Mouse (Mus musculus): ENCODE measurements at regions not wholly inside any gene's neighbourhood (a gene's known extent, or its start where the extent isn't known, plus 50 kb on each side); places are given as distances from the start of the nearest gene placed in this dataset.

- no peak overlapping the region for H3K4me2 ChIP-seq (ENCODE audit: low read depth, low read length)
- no peaks in the 10 kb centered on the region for H3K9me3 ChIP-seq (ENCODE audit: control insufficient read depth, low read length)
- no peak overlapping the region for H3K9ac ChIP-seq (replicated peaks; ENCODE audit: low read depth, low read length)
- no peak overlapping the region for H3K4me3 ChIP-seq (ENCODE audit: low read depth, low read length)
- no peak overlapping the region for H3K27ac ChIP-seq (ENCODE audit: low read depth, low read length)
- no peaks in the 10 kb centered on the region for H3K4me1 ChIP-seq (ENCODE audit: control insufficient read depth, insufficient read depth, low read length)
- no peaks in the 10 kb centered on the region for H3K36me3 ChIP-seq (ENCODE audit: control insufficient read depth, insufficient read depth, low read length)
- 100% methylated on average over 2 of the region's 2 CpGs for WGBS
- no peak for ATAC-seq (ENCODE audit: low read depth)
- no peaks in the 10 kb centered on the region for H3K27me3 ChIP-seq (ENCODE audit: control insufficient read depth, insufficient read depth, low read length)
Measured at GRCm38 (mm10) chr19:54836451-54836850, 290.6 kb downstream of the Gpam start.

- no peak for ATAC-seq (ENCODE audit: low read depth)
- Histone ChIP-seq H3K4me1 (ENCODE audit: control insufficient read depth, insufficient read depth, low read length) (no peaks in the 10 kb centered on the region), H3K36me3 (ENCODE audit: control insufficient read depth, insufficient read depth, low read length) (no peaks in the 10 kb centered on the region), H3K9me3 (ENCODE audit: control insufficient read depth, low read length) (no peaks in the 10 kb centered on the region), H3K9ac (replicated peaks; ENCODE audit: low read depth, low read length) (no peak overlapping the region), H3K4me3 (ENCODE audit: low read depth, low read length) (no peak overlapping the region), H3K4me2 (ENCODE audit: low read depth, low read length) (no peak overlapping the region), H3K27me3 (ENCODE audit: control insufficient read depth, insufficient read depth, low read length) (no peaks in the 10 kb centered on the region), H3K27ac (ENCODE audit: low read depth, low read length) (no peak overlapping the region)
- 85% methylated on average over 5 of the region's 5 CpGs for WGBS
Measured at GRCm38 (mm10) chr19:54822161-54822560, 304.9 kb downstream of the Gpam start.

- H3K4me2 ChIP-seq (ENCODE audit: low read depth, low read length): no peak overlapping the region
- no peak overlapping the region for H3K4me3 ChIP-seq (ENCODE audit: low read depth, low read length)
- no peak for ATAC-seq (ENCODE audit: low read depth)
- 92% methylated on average over 4 of the region's 4 CpGs for WGBS
- no peak overlapping the region for H3K9ac ChIP-seq (replicated peaks; ENCODE audit: low read depth, low read length)
- no peak overlapping the region for H3K27ac ChIP-seq (ENCODE audit: low read depth, low read length)
- no peaks in the 10 kb centered on the region for H3K9me3 ChIP-seq (ENCODE audit: control insufficient read depth, low read length)
- H3K4me1 ChIP-seq (ENCODE audit: control insufficient read depth, insufficient read depth, low read length): no peaks in the 10 kb centered on the region
- no peaks in the 10 kb centered on the region for H3K36me3 ChIP-seq (ENCODE audit: control insufficient read depth, insufficient read depth, low read length)
- H3K27me3 ChIP-seq (ENCODE audit: control insufficient read depth, insufficient read depth, low read length): no peaks in the 10 kb centered on the region
Measured at GRCm38 (mm10) chr19:54820587-54820986, 306.5 kb downstream of the Gpam start.

GRCm38 (mm10) chr19:54801123-54801742 is 325.8 kb downstream of the Gpam start:
- no peak for ATAC-seq (ENCODE audit: low read depth)
- H3K4me2 ChIP-seq (ENCODE audit: low read depth, low read length): no peak overlapping the region
- H3K36me3 ChIP-seq (ENCODE audit: control insufficient read depth, insufficient read depth, low read length): no peaks in the 10 kb centered on the region
- H3K27ac ChIP-seq (ENCODE audit: low read depth, low read length): no peak overlapping the region
- no peak overlapping the region for H3K4me3 ChIP-seq (ENCODE audit: low read depth, low read length)
- 62% methylated on average over 8 of the region's 8 CpGs for WGBS
- no peaks in the 10 kb centered on the region for H3K4me1 ChIP-seq (ENCODE audit: control insufficient read depth, insufficient read depth, low read length)
- no peaks in the 10 kb centered on the region for H3K27me3 ChIP-seq (ENCODE audit: control insufficient read depth, insufficient read depth, low read length)
- H3K9ac ChIP-seq (replicated peaks; ENCODE audit: low read depth, low read length): no peak overlapping the region
- H3K9me3 ChIP-seq (ENCODE audit: control insufficient read depth, low read length): no peaks in the 10 kb centered on the region

- Histone ChIP-seq H3K36me3 (ENCODE audit: control insufficient read depth, insufficient read depth, low read length) (no peaks in the 10 kb centered on the region), H3K9me3 (ENCODE audit: control insufficient read depth, low read length) (no peaks in the 10 kb centered on the region), H3K4me1 (ENCODE audit: control insufficient read depth, insufficient read depth, low read length) (no peaks in the 10 kb centered on the region), H3K27me3 (ENCODE audit: control insufficient read depth, insufficient read depth, low read length) (no peaks in the 10 kb centered on the region), H3K9ac (replicated peaks; ENCODE audit: low read depth, low read length) (no peak overlapping the region), H3K4me2 (ENCODE audit: low read depth, low read length) (no peak overlapping the region), H3K4me3 (ENCODE audit: low read depth, low read length) (no peak overlapping the region), H3K27ac (ENCODE audit: low read depth, low read length) (no peak overlapping the region)
- 73% methylated on average over 3 of the region's 3 CpGs for whole genome bisulfite sequencing
- no peak for ATAC-seq (ENCODE audit: low read depth)
Measured at GRCm38 (mm10) chr19:54787171-54787570, 339.9 kb downstream of the Gpam start.

- Histone ChIP-seq H3K9ac (replicated peaks; ENCODE audit: low read depth, low read length) (no peak overlapping the region), H3K4me3 (ENCODE audit: low read depth, low read length) (no peak overlapping the region), H3K27me3 (ENCODE audit: control insufficient read depth, insufficient read depth, low read length) (no peaks in the 10 kb centered on the region), H3K36me3 (ENCODE audit: control insufficient read depth, insufficient read depth, low read length) (no peaks in the 10 kb centered on the region), H3K4me2 (ENCODE audit: low read depth, low read length) (no peak overlapping the region), H3K27ac (ENCODE audit: low read depth, low read length) (no peak overlapping the region), H3K9me3 (ENCODE audit: control insufficient read depth, low read length) (no peaks in the 10 kb centered on the region), H3K4me1 (ENCODE audit: control insufficient read depth, insufficient read depth, low read length) (no peaks in the 10 kb centered on the region)
- ATAC-seq (ENCODE audit: low read depth): no peak
- WGBS: 68% methylated on average over 1 of the region's 1 CpGs
Measured at GRCm38 (mm10) chr19:54783729-54784128, 343.3 kb downstream of the Gpam start.

- Histone ChIP-seq H3K9me3 (ENCODE audit: control insufficient read depth, low read length) (no peaks in the 10 kb centered on the region), H3K9ac (replicated peaks; ENCODE audit: low read depth, low read length) (no peak overlapping the region), H3K27ac (ENCODE audit: low read depth, low read length) (no peak overlapping the region), H3K4me2 (ENCODE audit: low read depth, low read length) (no peak overlapping the region), H3K4me3 (ENCODE audit: low read depth, low read length) (no peak overlapping the region), H3K27me3 (ENCODE audit: control insufficient read depth, insufficient read depth, low read length) (no peaks in the 10 kb centered on the region), H3K36me3 (ENCODE audit: control insufficient read depth, insufficient read depth, low read length) (no peaks in the 10 kb centered on the region), H3K4me1 (ENCODE audit: control insufficient read depth, insufficient read depth, low read length) (no peaks in the 10 kb centered on the region)
- 77% methylated on average over 5 of the region's 5 CpGs for WGBS
- no peak for ATAC-seq (ENCODE audit: low read depth)
Measured at GRCm38 (mm10) chr19:54757761-54758160, 369.3 kb downstream of the Gpam start.

- no peak for ATAC-seq (ENCODE audit: low read depth)
- Histone ChIP-seq H3K27me3 (ENCODE audit: control insufficient read depth, insufficient read depth, low read length) (no peaks in the 10 kb centered on the region), H3K9ac (replicated peaks; ENCODE audit: low read depth, low read length) (no peak overlapping the region), H3K4me1 (ENCODE audit: control insufficient read depth, insufficient read depth, low read length) (no peaks in the 10 kb centered on the region), H3K4me2 (ENCODE audit: low read depth, low read length) (no peak overlapping the region), H3K36me3 (ENCODE audit: control insufficient read depth, insufficient read depth, low read length) (no peaks in the 10 kb centered on the region), H3K27ac (ENCODE audit: low read depth, low read length) (no peak overlapping the region), H3K4me3 (ENCODE audit: low read depth, low read length) (no peak overlapping the region), H3K9me3 (ENCODE audit: control insufficient read depth, low read length) (no peaks in the 10 kb centered on the region)
- WGBS: 77% methylated on average over 8 of the region's 8 CpGs
Measured at GRCm38 (mm10) chr19:54756681-54757257, 370.3 kb downstream of the Gpam start.

GRCm38 (mm10) chr19:54755451-54755850 is 371.6 kb downstream of the Gpam start:
- 54% methylated on average over 2 of the region's 2 CpGs for WGBS
- Histone ChIP-seq H3K9ac (replicated peaks; ENCODE audit: low read depth, low read length) (no peak overlapping the region), H3K27me3 (ENCODE audit: control insufficient read depth, insufficient read depth, low read length) (no peaks in the 10 kb centered on the region), H3K36me3 (ENCODE audit: control insufficient read depth, insufficient read depth, low read length) (no peaks in the 10 kb centered on the region), H3K9me3 (ENCODE audit: control insufficient read depth, low read length) (no peaks in the 10 kb centered on the region), H3K4me1 (ENCODE audit: control insufficient read depth, insufficient read depth, low read length) (no peaks in the 10 kb centered on the region), H3K4me2 (ENCODE audit: low read depth, low read length) (no peak overlapping the region), H3K4me3 (ENCODE audit: low read depth, low read length) (no peak overlapping the region), H3K27ac (ENCODE audit: low read depth, low read length) (no peak overlapping the region)
- ATAC-seq (ENCODE audit: low read depth): no peak

All from neural tube, embryonic 14.5 days (tissue).